Comparison of ENCODE assay signal across 8 mouse cellular contexts in the genomic region with DNA sequence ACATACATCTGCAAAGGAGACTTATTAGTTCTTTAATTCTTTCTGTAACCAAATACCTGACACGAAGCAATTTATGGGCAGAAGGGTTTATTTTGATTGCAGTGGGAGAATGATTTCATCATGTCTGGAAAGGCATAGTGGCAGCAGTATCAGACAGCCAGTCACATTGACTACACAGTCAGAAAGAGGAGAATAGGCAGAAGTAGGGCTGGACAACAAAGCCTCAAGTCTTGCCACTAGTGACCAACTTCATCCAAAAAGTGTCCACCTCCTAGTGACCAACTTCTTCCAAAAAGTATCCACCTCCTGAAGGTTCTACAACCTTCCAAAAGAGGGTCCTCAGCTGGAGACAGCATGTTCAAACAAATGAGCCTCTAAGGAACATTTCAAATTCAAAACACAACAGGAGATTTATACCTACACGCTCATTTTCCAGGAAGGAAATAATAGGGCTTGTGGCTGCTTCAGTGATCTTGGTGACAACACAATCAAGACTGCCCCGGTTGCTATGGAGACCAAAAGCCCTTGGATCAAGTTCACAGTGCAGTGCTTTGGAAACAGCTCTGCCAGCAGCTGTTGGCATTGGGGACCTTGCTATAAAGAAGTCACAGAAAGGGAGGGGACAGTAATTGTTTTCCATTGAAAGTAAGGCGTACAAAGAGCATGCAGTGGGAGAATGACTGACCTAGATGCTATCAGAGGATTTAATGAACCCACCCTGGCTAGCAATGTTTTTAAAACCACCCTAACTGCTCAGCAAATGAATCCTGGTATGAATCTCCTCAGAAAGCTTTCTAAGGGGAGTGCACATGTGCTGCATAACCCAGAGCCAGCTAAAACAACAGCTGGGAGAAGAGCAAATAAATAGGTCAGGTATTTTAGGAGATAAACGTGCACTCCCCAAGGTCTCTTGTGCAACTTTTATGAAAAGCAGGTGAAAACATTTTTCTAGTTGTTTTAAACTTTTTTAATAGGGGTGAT.
A peak's percentile ranks its signal among the peaks of the same experiment; 100 is the strongest.
DNase-seq lines count a peak whose midpoint lies in the region; ATAC-seq lines count a peak whose summit lies in the region.

No protein-coding gene starts in this region.

- DNase-seq in cerebellum, postnatal 14 days = peak; percentile 3 to 8
- DNase-seq in cerebellum, adult 9-10 months = no peak
- DNase-seq in brain, embryonic 18.5 days (ENCODE audit: low read depth, low spot score) = peak; percentile 43
- peak; percentile 10 for DNase-seq in gastrocnemius, postnatal 25 days
- DNase-seq in large intestine, adult 2 months (ENCODE audit: low read depth, low spot score) = peak; percentile 50
- peak; percentile 35 for DNase-seq in neural tube, embryonic 10.5 days (ENCODE audit: extremely low spot score, low spot score)
- DNase-seq in c-Kit-positive CD71-positive TER-119-positive erythroid progenitor cells, embryonic 14.5 days (ENCODE audit: low spot score) = no peak

- 24% methylated on average over 5 of the region's 5 CpGs for WGBS in large intestine, adult 2 months

- ATAC-seq in erythroid progenitor cell, adult 5-6 weeks (replicated peaks; ENCODE audit: low FRiP score, poor library complexity, severe bottlenecking) = no peak

Comparison
In these comparisons a context has a peak if more than half of its experiments do, and no peak if none do; other contexts are left out.
1. DNase-seq: peak in cerebellum, postnatal 14 days (2 of 2), brain, embryonic 18.5 days (single experiment), gastrocnemius, postnatal 25 days (single experiment), large intestine, adult 2 months (single experiment) and neural tube, embryonic 10.5 days (single experiment); none in cerebellum, adult 9-10 months (single experiment) and c-Kit-positive CD71-positive TER-119-positive erythroid progenitor cells, embryonic 14.5 days (single experiment).